Mouse (Mus musculus): ENCODE results near the gene Ints6.

DNA sequence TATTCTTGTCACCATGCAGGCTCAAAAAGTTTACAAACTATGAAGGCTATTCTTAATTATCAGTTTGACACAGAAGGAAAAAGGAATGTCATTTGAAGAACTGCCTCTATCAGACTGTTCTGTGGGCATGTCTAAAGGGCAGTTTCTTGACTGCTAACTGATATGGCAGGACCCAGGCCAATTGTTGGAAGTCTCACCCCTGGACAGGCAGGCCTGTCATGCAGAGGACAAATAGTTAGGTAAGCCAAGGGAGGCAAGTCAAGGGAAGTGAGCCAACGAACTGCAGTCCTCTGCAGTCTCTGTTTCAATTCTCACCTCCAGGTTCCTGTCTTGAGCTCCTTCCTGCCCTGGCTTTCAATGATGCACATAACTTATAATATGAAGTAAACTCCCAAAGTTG is 29.1 kb downstream of the Ints6 start:
- TF ChIP-seq MYOG (IDR thresholded peaks at IDR 0.05; ENCODE audit: control insufficient read depth in 1 of 3, insufficient read depth in 1 of 3, insufficient read length in 2 of 3, low read depth in 2 of 3), result no peak
- no peak for TF ChIP-seq MAX (IDR thresholded peaks at IDR 0.05; ENCODE audit: low read depth)
- TF ChIP-seq POLR2A (IDR thresholded peaks at IDR 0.05; ENCODE audit: insufficient read length, low read depth), result no peak
- TF ChIP-seq USF1 (IDR thresholded peaks at IDR 0.05; ENCODE audit: low read depth), result no peak
- TF ChIP-seq TCF12 (IDR thresholded peaks at IDR 0.05; ENCODE audit: insufficient read depth, poor library complexity, severe bottlenecking), result no peak
- no peak for TF ChIP-seq MYOD1 (IDR thresholded peaks at IDR 0.05; ENCODE audit: control insufficient read depth in 1 of 3, insufficient read length in 2 of 3, low read depth in 2 of 3)
- TF ChIP-seq E2F4 (IDR thresholded peaks at IDR 0.05; ENCODE audit: insufficient read depth), result no peak
- no peak for TF ChIP-seq POLR2AphosphoS2 (IDR thresholded peaks at IDR 0.05; ENCODE audit: insufficient read length, low read depth)
- no peak for TF ChIP-seq REST (IDR thresholded peaks at IDR 0.05; ENCODE audit: insufficient read depth, insufficient read length)
- no peak for TF ChIP-seq SRF (IDR thresholded peaks at IDR 0.05; ENCODE audit: control insufficient read depth, insufficient read length, low read depth)
